Mouse (Mus musculus): ENCODE results near the gene Pmm2.
A peak's percentile ranks its signal among the peaks of the same experiment; 100 is the strongest.

Pmm2 gene

DNA sequence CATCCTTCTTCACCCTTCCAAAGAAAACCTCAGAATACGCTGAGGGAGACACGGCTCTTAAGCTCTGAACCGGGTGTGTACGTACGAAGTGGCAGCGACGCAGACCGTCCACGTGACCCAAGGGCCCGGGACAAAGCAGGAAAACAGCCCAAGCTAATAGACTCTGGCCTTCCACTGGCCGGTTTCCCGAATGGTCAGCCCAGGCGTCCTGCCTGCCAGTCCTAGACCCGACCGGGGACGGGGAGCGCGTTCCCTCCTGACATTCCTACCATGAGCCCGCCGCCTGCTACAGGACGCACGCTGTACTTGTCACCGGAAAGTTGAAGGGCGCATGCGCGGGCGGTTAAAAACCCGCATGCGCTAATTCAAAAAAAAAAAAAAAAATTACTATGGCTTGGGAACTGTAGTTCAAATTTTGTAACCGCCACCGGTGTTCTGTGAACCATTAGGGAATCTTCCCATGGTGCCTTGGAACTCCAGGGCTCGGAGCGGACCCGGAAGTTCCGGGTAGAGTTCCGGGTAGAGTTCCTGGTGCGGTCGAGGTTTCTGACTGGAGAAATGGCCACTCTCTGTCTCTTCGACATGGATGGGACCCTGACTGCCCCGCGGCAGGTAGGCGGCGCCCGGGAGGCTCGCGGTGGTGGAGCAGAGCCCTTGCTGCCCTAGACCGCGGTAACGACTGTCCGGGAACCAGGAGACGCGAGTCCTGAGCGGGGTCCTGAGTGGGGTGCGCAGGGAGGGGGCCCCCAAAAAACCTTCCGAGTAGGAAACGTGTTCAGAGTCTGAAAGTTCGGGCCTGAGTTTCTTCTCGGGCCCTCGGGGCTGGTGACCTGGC lies at the start of gene Pmm2, which contains the start of gene Tmem186:
Gene Pmm2 (plus strand): TSS at position 458 of the 835 bp plus-strand sequence.
Gene Tmem186 (minus strand): TSS at position 496 of the 835 bp plus-strand sequence.
- DNase-seq, result peak; percentile 90

DNA sequence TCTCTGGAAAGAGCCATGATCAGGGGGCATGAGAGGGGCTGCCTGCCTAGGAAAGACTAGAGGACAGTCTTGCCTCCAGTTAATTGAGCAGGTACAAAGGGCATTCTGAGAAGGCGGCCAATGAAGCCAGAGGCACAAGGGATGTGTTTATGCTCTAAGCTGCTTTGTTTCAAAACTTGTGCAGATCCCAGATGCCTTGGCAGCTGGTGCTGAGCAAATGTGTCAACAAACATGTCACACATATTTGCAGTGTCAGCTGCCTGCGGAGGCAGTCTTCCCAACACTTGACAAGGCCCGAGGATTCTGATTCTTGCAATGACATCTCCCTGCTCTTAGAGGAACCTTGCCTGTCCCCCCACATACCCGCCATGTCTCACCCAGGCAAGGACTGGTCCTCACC lies 42.1 kb upstream of the Pmm2 start:
- DNase-seq, result peak; percentile 10

GRCm38 (mm10) chr16:8596336-8596735 lies 41.1 kb upstream of the Pmm2 start:
- no peak for DNase-seq

DNA sequence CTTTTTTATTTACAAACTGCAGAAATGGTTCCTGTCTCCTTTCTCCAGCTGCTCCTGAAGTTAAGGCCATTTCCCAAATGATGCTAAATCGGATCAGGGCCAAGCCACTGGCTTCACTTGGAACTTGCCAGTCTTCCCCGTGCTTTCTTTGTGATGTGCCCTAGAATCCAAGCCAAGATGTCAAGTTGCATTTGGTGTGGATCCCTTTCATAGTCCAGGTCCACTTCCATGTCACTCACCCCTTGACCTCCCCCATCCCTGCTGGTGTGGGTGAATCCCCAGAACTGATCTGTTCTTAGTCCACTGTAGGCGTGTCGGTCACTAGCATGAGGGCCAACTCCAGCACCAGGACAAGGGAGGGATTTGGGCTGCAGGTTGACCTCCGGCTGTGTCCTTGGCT lies 40.0 kb upstream of the Pmm2 start:
- DNase-seq, result no peak

- DNase-seq, result no peak
Measured at GRCm38 (mm10) chr16:8603789-8604188, 33.7 kb upstream of the Pmm2 start.

DNA sequence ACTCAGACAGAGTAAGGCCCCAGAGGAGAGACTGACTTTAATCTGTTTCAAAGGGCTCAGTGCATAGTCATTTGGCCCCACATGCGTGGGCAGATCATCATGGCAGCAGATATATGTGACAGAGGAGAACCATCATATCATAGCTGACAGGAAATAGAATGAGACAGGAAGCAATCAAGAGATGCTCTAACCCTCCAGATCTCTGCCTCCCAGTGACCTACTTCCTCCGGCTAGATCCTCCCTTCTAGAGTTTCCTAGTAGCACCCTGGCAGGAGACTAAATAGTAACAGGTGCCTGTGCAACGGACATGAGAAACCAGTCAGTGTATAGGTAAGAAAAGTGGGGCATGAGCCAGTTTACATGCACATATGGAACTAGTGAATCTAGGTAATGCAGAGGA lies 27.1 kb upstream of the Pmm2 start:
- DNase-seq, result no peak

- no peak for DNase-seq
Measured at GRCm38 (mm10) chr16:8612214-8613005, 25.1 kb upstream of the Pmm2 start.

DNA sequence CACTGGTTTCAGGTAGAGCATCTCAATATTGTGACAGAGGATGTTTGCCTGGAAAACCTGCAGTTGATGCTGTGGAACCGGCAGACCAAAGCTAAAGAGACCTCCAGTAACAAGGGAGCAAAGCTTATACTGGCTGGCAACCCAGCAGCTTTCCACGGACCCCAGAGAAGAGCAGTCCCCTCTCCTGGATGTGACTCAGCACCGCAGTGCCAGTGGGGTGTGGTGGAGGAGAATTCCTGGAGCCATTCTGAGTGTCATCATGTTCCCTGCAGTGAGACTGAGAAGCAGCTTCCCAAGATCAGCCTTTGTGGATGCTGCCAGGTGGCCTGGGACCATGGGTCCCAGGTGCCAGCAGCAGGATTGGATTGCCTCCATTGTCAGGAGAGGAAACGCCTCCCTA lies 24.4 kb upstream of the Pmm2 start:
- no peak for DNase-seq

DNA sequence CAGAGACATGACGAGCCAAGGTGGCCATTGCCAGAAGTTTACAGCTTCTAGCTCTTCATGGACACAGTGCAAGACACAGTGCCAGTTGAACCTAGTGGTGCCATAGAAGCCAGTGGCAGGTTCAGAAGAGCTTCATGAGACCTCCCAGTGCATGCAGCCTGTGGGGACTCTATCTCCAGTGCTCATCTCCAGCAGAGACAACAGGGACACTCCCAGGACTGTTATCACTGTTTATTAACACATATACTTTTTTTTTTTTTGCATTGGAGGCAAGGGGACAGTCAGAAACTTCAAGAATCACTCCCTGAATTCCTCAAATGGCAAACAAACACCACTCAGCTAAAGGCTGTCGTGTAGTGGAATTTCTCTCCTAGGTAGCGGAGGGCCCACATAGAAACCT lies 24.0 kb upstream of the Pmm2 start:
- no peak for DNase-seq

GRCm38 (mm10) chr16:8619659-8620314 lies 17.7 kb upstream of the Pmm2 start:
- no peak for DNase-seq

- DNase-seq, result no peak
Measured at GRCm38 (mm10) chr16:8620315-8621115, 17.0 kb upstream of the Pmm2 start.

DNA sequence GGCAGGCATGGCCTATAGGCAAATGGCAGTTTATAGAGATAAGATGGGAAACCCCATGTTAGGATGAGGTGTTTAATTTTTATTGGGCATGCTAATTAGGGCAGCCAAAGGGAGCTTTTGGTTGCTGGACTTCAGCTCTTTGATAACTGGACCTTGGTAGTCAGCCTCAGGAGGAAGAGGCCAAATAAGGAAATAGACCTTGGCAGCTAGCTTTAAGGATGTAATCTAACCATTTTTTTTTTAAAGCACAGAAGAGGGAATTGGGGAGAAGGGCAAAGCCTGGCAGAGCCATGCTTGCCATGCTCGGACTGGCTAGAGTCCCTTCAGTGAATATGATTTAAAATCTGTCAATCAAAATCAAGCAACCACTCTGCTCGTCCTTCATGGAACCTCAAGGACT lies 7.1 kb upstream of the Pmm2 start:
- DNase-seq, result no peak

DNA sequence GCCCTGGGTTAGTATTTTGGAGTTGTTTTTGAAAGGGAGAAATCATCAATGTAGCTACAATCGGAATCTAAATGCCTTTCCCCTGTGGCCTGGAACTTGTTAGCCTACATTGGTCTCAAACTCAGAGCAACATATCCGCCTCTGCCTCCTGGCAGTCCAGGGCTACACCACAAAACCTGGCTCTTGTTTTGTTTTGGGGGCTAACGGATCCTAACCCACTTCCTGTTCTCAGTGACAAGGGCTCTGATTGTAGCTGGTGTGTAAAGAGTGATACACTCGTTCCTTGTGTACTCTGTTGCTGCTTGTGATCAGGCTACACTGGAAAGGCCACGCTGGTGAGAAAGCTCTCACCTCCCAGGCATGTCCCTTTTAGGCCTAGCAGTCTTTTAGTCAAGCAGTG lies 6.0 kb upstream of the Pmm2 start:
- no peak for DNase-seq

GRCm38 (mm10) chr16:8636867-8637216 lies 632 bp upstream of the Pmm2 start:
- DNase-seq, result no peak

DNA sequence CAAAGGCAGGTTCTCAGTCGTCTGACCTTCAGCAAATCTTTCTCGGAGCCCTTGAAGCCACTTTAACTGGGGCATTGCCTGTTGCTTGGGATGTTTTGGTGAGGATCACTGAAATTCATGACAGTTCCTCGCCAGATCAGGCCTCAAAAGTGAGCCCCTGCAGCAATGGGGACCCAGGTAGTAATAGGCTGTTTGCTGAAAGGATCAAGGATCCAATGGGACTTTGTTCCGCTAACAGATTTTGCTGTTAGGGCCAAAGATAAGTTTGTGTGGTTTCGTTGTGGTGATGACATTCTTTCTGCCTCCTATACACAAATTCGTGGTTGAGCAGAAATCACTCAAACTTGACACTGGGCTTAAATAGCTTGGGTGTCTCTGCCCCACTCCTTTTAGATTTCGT lies 657 bp downstream of the Pmm2 start:
- DNase-seq, result no peak

DNA sequence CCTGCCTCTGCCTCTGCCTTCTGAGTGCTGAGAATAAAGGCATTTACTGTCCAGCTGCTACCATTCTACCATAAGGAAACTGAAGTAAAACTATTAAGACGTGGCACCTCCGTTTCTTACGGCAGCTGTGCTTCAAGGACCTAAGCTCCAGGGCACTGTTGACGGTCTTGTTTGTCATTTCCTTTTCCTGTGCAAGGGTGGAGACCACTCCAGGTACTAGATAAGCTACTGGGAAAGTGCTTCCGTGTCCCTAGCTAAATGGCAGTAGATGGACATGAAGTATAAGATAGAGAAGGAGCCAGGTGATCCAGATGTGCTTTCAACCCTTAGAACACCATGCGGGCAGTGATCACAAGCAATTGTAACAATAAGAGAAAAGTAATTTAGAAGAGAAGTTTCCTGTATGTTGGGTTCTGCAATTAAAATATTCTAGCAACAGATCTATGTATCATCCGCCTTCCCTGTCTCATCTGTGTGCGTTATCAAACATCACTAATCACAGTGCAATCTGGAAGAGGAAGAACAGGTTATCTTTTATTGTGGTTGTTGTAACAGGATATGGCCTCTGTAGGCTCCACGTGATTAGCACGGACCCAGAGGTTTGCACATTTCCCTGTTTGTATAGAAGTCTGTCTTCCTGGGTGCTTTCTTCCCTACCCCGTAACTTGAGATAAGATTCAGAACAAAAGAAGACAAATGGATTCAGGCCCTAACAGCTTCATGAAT lies 2.2 kb downstream of the Pmm2 start:
- no peak for DNase-seq

GRCm38 (mm10) chr16:8643855-8644254 lies 6.4 kb downstream of the Pmm2 start:
- peak; percentile 65 for DNase-seq

- no peak for DNase-seq
Measured at GRCm38 (mm10) chr16:8645546-8645945, 8.1 kb downstream of the Pmm2 start.

- no peak for DNase-seq
Measured at GRCm38 (mm10) chr16:8650007-8650406, 12.5 kb downstream of the Pmm2 start.

GRCm38 (mm10) chr16:8655108-8655507 lies 17.6 kb downstream of the Pmm2 start:
- no peak for DNase-seq

DNA sequence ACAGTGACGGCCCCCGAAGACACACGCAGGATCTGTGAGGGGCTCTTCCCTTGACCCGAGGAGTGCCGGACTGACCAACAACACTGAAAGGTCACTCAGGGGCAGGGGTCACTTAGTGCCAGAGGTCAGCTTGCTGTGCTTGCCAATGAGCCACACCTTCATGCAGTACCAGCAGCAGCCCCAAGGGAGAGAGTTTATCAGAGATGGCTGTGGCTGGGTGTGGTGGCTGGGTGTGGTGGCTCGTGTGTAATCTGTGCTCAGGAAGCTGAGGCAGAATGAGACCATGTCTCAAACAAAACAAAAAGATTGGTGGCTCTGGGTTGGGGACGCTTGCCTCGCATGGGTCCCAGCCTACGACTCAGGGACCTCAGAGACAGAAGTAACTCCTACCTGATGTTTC lies 18.1 kb downstream of the Pmm2 start:
- no peak for DNase-seq

- DNase-seq, result no peak
Measured at GRCm38 (mm10) chr16:8656256-8656655, 18.8 kb downstream of the Pmm2 start.
